Mouse (Mus musculus) spleen, adult 2 months (tissue): ENCODE results near the gene Ndufaf8.

Experiments
- CTCF ChIP-seq: fragments of 200-500 bp; IDR thresholded peaks from 2 replicates; pipeline ENCODE4 v1.5.1; 2011; ENCODE audit warnings: mild to moderate bottlenecking, inconsistent platforms; ENCODE audit not compliant: insufficient read depth, insufficient read length, insufficient replicate concordance; ENCODE audit errors: extremely low read depth
- POLR2A ChIP-seq: fragments of 200-500 bp; IDR thresholded peaks from 2 replicates; pipeline ENCODE4 v1.6.1; 2011; ENCODE audit warnings: low read depth, low read length, inconsistent platforms

DNA sequence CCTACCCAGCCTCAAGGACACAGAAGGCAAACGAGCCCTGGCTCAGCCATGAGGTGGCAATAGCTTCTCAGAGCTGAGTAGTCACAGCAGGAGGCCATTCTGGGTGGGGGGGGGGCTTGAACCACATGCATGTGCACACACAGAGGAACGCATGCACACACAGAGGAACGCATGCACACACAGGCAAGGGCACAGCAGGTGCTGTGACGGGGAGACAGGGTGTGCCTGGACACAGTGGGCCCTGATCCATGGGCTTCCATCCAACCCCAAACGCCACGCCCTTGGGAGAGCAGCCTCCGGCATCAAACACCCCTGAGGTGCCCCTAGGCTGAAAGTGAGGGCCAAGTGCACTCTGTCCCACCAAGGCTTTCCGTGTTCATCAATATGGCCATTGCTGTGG, 37.5 kb downstream of the Ndufaf8 start:
- TF ChIP-seq CTCF (no peak), POLR2A (no peak)
